Mouse (Mus musculus): Measurements from ENCODE around the gene Fat2. TPM values are rescaled to one million over a fixed set of nuclear protein-coding genes. Genes with fewer than 3 reads are reported as not detected.

The Fat2 gene
- total RNA-seq, 2 experiments from 2014 or later: not detected

GRCm38 (mm10) chr11:55334063-55334462 lies 2.3 kb downstream of the Fat2 start:
- ATAC-seq (replicated peaks; ENCODE audit: poor library complexity): no peak

GRCm38 (mm10) chr11:55329868-55330772 lies 6.2 kb downstream of the Fat2 start:
- no peak for ATAC-seq (replicated peaks; ENCODE audit: poor library complexity)

GRCm38 (mm10) chr11:55327558-55328409 lies 8.6 kb downstream of the Fat2 start:
- ATAC-seq (replicated peaks; ENCODE audit: poor library complexity): no peak

GRCm38 (mm10) chr11:55327111-55327510 lies 9.3 kb downstream of the Fat2 start:
- ATAC-seq (replicated peaks; ENCODE audit: poor library complexity): no peak

- no peak for ATAC-seq (replicated peaks; ENCODE audit: poor library complexity)
Measured at GRCm38 (mm10) chr11:55326211-55326610, 10.2 kb downstream of the Fat2 start.

- ATAC-seq (replicated peaks; ENCODE audit: poor library complexity): no peak
Measured at GRCm38 (mm10) chr11:55323854-55324253, 12.5 kb downstream of the Fat2 start.

GRCm38 (mm10) chr11:55320990-55321389 lies 15.4 kb downstream of the Fat2 start:
- ATAC-seq (replicated peaks; ENCODE audit: poor library complexity): no peak

- ATAC-seq (replicated peaks; ENCODE audit: poor library complexity): no peak
Measured at GRCm38 (mm10) chr11:55315966-55316365, 20.4 kb downstream of the Fat2 start.

GRCm38 (mm10) chr11:55314704-55315047 lies 21.7 kb downstream of the Fat2 start:
- no peak for ATAC-seq (replicated peaks; ENCODE audit: poor library complexity)

- no peak for ATAC-seq (replicated peaks; ENCODE audit: poor library complexity)
Measured at GRCm38 (mm10) chr11:55313768-55314703, 22.3 kb downstream of the Fat2 start.

GRCm38 (mm10) chr11:55302350-55302749 lies 34.0 kb downstream of the Fat2 start:
- ATAC-seq (replicated peaks; ENCODE audit: poor library complexity): no peak

- no peak for ATAC-seq (replicated peaks; ENCODE audit: poor library complexity)
Measured at GRCm38 (mm10) chr11:55293179-55293578, 43.2 kb downstream of the Fat2 start.

- ATAC-seq (replicated peaks; ENCODE audit: poor library complexity): no peak
Measured at GRCm38 (mm10) chr11:55291901-55292300, 44.5 kb downstream of the Fat2 start.

GRCm38 (mm10) chr11:55289851-55290391 lies 46.4 kb downstream of the Fat2 start:
- ATAC-seq (replicated peaks; ENCODE audit: poor library complexity): no peak

GRCm38 (mm10) chr11:55274756-55275155 lies 61.6 kb downstream of the Fat2 start:
- ATAC-seq (replicated peaks; ENCODE audit: poor library complexity): no peak

- ATAC-seq (replicated peaks; ENCODE audit: poor library complexity): no peak
Measured at GRCm38 (mm10) chr11:55268580-55268979, 67.8 kb downstream of the Fat2 start.

GRCm38 (mm10) chr11:55265647-55266046 lies 70.7 kb downstream of the Fat2 start:
- ATAC-seq (replicated peaks; ENCODE audit: poor library complexity): no peak

GRCm38 (mm10) chr11:55264318-55264717 lies 72.0 kb downstream of the Fat2 start:
- ATAC-seq (replicated peaks; ENCODE audit: poor library complexity): no peak

GRCm38 (mm10) chr11:55262000-55262399 lies 74.4 kb downstream of the Fat2 start:
- ATAC-seq (replicated peaks; ENCODE audit: poor library complexity): no peak

- no peak for ATAC-seq (replicated peaks; ENCODE audit: poor library complexity)
Measured at GRCm38 (mm10) chr11:55261105-55261504, 75.3 kb downstream of the Fat2 start.
